Mouse (Mus musculus) hindbrain, postnatal 0 days (tissue): Measurements from ENCODE around the gene Dbndd1. TPM values are rescaled to one million over a fixed set of nuclear protein-coding genes. Genes with fewer than 3 reads are reported as not detected.
"Not testable (repeated sequence)": the region's sequence is repeated elsewhere in the genome, so short reads cannot be mapped to it uniquely, and the experiment has no call there.

Experiments used
- ATAC-seq: fragments of 200-750 bp; cut with Nextera tagmentation; 2 replicates; pipeline ENCODE4 v1.8.0; 2017; ENCODE audit warnings: mild to moderate bottlenecking, moderate TSS enrichment, moderate library complexity
- DNase-seq: peaks from one replicate; pipeline ENCODE4 v3.0.0-alpha.2; 2015; ENCODE audit warnings: low spot score
- H3K27ac ChIP-seq: fragments of 300-500 bp; sonication (generic); 2 replicates; pipeline ENCODE4 v1.5.1; 2014; ENCODE audit warnings: mild to moderate bottlenecking
- H3K27me3 ChIP-seq: fragments of 300-500 bp; sonication (generic); 2 replicates; pipeline ENCODE4 v1.6.1; 2014; ENCODE audit warnings: low read length, mixed read lengths; ENCODE audit not compliant: insufficient read depth
- H3K36me3 ChIP-seq: fragments of 300-500 bp; sonication (generic); 2 replicates; pipeline ENCODE4 v1.6.1; 2014; ENCODE audit warnings: low read length, mixed read lengths; ENCODE audit not compliant: insufficient read depth
- H3K4me1 ChIP-seq: fragments of 300-500 bp; sonication (generic); 2 replicates; pipeline ENCODE4 v1.6.1; 2014; ENCODE audit warnings: antibody characterized with exemption, low read length, mixed read lengths; ENCODE audit not compliant: insufficient read depth
- H3K4me2 ChIP-seq: fragments of 300-500 bp; sonication (generic); 2 replicates; pipeline ENCODE4 v1.6.1; 2014; ENCODE audit warnings: low read depth, mild to moderate bottlenecking, low read length, moderate library complexity, mixed read lengths
- H3K4me3 ChIP-seq: fragments of 300-500 bp; sonication (generic); 2 replicates; pipeline ENCODE4 v1.5.1; 2014; ENCODE audit warnings: low read length
- H3K9ac ChIP-seq: fragments of 300-500 bp; sonication (generic); replicated peaks from 2 replicates; pipeline ENCODE4 v1.6.1; 2014; ENCODE audit warnings: mild to moderate bottlenecking, low read length, moderate library complexity, mixed read lengths
- H3K9me3 ChIP-seq: fragments of 300-500 bp; sonication (generic); 2 replicates; pipeline ENCODE4 v1.6.1; 2016; ENCODE audit warnings: low read length, mixed read lengths
- CTCF ChIP-seq: IDR thresholded peaks from 2 replicates; pipeline ENCODE4 v1.5.1; 2016; ENCODE audit warnings: antibody characterized with exemption, control low read depth, low read depth
- WGBS: fragments of 180-500 bp; shearing (Covaris S2); extraction: QIAGEN DNeasy Blood & Tissue Kit; methylation state at CpG from one replicate; pipeline ENCODE4 v1.1.7; 2014; 5-methylcytosine and 5-hydroxymethylcytosine counted together
- polyA plus RNA-seq: library from polyadenylated mRNA; unstranded; fragments of >200 nt; fragmentation: Nextera tagmentation; extraction: Ambion mirVana; gene quantifications from 2 replicates; pipeline ENCODE4 v1.2.1, GENCODE M21; 2015
- total RNA-seq: library from RNA; depleted of rRNA; stranded (reverse); fragments of >200 nt; gene quantifications from 2 replicates; pipeline ENCODE4 v1.2.3, GENCODE M21; 2014; rRNA removed

Dbndd1 gene
- 76.0 and 95.7 TPM in 2 replicates for total RNA-seq
- 51.1 and 54.2 TPM in 2 replicates for polyA plus RNA-seq

GRCm38 (mm10) chr8:123514781-123515539 is at the start of gene Dbndd1:
Gene Dbndd1 (minus strand): TSS chr8:123515463.
- ATAC-seq (peak; percentile 55; the same call in 1 of the 2 replicates), DNase-seq (peak; percentile 75)
- Histone ChIP-seq H3K36me3 (0 out of 2 replicates have a peak, but pooled peaks cover 3% of the 10 kb centered on the region), H3K27me3 (no peaks in the 10 kb centered on the region), H3K4me1 (peaks cover 21% of the 10 kb centered on the region), H3K9ac (peak within 1 kb of the TSS; percentile 83), H3K27ac (peak within 1 kb of the TSS; percentile 90), H3K4me2 (peak within 1 kb of the TSS; percentile 80), H3K4me3 (peak within 1 kb of the TSS; percentile 82), H3K9me3 (no peaks in the 10 kb centered on the region)
- WGBS = under 1% methylated on average over 52 of the region's 63 CpGs
- TF ChIP-seq CTCF = no peak

GRCm38 (mm10) chr8:123564221-123564620 is 49.0 kb upstream of the Dbndd1 start:
- not testable (repeated sequence) for ATAC-seq, H3K9ac ChIP-seq, H3K9me3 ChIP-seq, H3K4me2 ChIP-seq, DNase-seq, H3K27ac ChIP-seq, H3K36me3 ChIP-seq, H3K4me1 ChIP-seq, H3K4me3 ChIP-seq, H3K27me3 ChIP-seq
- WGBS = no CpG with 5 or more reads among the region's 45 CpGs

- H3K9ac ChIP-seq, H3K27ac ChIP-seq, H3K4me3 ChIP-seq, DNase-seq, H3K27me3 ChIP-seq, H3K4me2 ChIP-seq, H3K9me3 ChIP-seq, ATAC-seq, H3K4me1 ChIP-seq: not testable (repeated sequence)
- 59% methylated on average over 6 of the region's 14 CpGs for WGBS
- peaks cover 36% of the 10 kb centered on the region for H3K36me3 ChIP-seq
Measured at GRCm38 (mm10) chr8:123537641-123538040, 22.4 kb upstream of the Dbndd1 start.

- WGBS = 30% methylated on average over 8 of the region's 10 CpGs
- no peak for DNase-seq
- no peak for TF ChIP-seq CTCF
Measured at GRCm38 (mm10) chr8:123536990-123537380, 21.7 kb upstream of the Dbndd1 start.

GRCm38 (mm10) chr8:123536242-123536989 is 21.2 kb upstream of the Dbndd1 start:
- Histone ChIP-seq H3K4me2 (no peak overlapping the region), H3K4me1 (no peaks in the 10 kb centered on the region), H3K9me3 (no peaks in the 10 kb centered on the region), H3K36me3 (peaks cover 47% of the 10 kb centered on the region), H3K4me3 (no peak overlapping the region), H3K27me3 (no peaks in the 10 kb centered on the region), H3K27ac (no peak overlapping the region), H3K9ac (no peak overlapping the region)
- TF ChIP-seq CTCF = no peak
- DNase-seq (no peak), ATAC-seq (no peak)
- 90% methylated on average over 9 of the region's 9 CpGs for WGBS

More at GRCm38 (mm10) chr8:123536990-123537380, 21.7 kb upstream of the Dbndd1 start:
- Histone ChIP-seq H3K4me3 (no peak overlapping the region), H3K9me3 (no peaks in the 10 kb centered on the region), H3K4me2 (no peak overlapping the region), H3K4me1 (no peaks in the 10 kb centered on the region), H3K9ac (no peak overlapping the region), H3K27me3 (no peaks in the 10 kb centered on the region), H3K36me3 (peaks cover 41% of the 10 kb centered on the region), H3K27ac (no peak overlapping the region)
- peak; percentile 43; the same call in 1 of the 2 replicates for ATAC-seq

GRCm38 (mm10) chr8:123527720-123528489 is 12.6 kb upstream of the Dbndd1 start:
- Histone ChIP-seq H3K4me3 (no peak overlapping the region), H3K4me1 (no peaks in the 10 kb centered on the region), H3K27me3 (no peaks in the 10 kb centered on the region), H3K9me3 (no peaks in the 10 kb centered on the region), H3K27ac (no peak overlapping the region), H3K9ac (no peak overlapping the region), H3K36me3 (peaks cover 87% of the 10 kb centered on the region), H3K4me2 (no peak overlapping the region)
- DNase-seq (no peak), ATAC-seq (no peak)
- 89% methylated on average over 25 of the region's 25 CpGs for WGBS
- TF ChIP-seq CTCF = no peak

GRCm38 (mm10) chr8:123520048-123520447 is 4.8 kb upstream of the Dbndd1 start:
- not testable (repeated sequence) for H3K27ac ChIP-seq, H3K4me3 ChIP-seq, ATAC-seq, H3K4me2 ChIP-seq, H3K9me3 ChIP-seq, H3K27me3 ChIP-seq, DNase-seq
- Histone ChIP-seq H3K36me3 (peaks cover 25% of the 10 kb centered on the region; the same call in 1 of the 2 replicates), H3K9ac (0 out of 2 replicates have a peak overlapping the region, but pooled peaks have one; percentile 81), H3K4me1 (peaks cover 12% of the 10 kb centered on the region)
- 96% methylated on average over 1 of the region's 1 CpGs for WGBS
